Mouse (Mus musculus) heart, embryonic 14.5 days (tissue): ENCODE data around the gene Plscr1. TPM values are rescaled to one million over a fixed set of nuclear protein-coding genes. Genes with fewer than 3 reads are reported as not detected.
A peak's percentile ranks its signal among the peaks of the same experiment; 100 is the strongest.

Experiments
- ATAC-seq: fragments of 200-750 bp; cut with Nextera tagmentation; 2 replicates; pipeline ENCODE4 v1.8.0; 2017; ENCODE audit warnings: low read depth, moderate TSS enrichment; ENCODE audit not compliant: insufficient number of reproducible peaks, insufficient read depth, low FRiP score
- H3K27ac ChIP-seq, 2 experiments: fragments of 200-500 bp in 1 of 2; fragments of 300-500 bp in 1 of 2; sonication (generic) in 1 of 2; replicated peaks in 1 of 2; 2 replicates each; pipeline ENCODE4 v1.5.1; 2012 to 2014; ENCODE audit warnings: low read depth in 2 of 2, low read length in 2 of 2, control low read depth in 1 of 2, mild to moderate bottlenecking in 1 of 2, mixed read lengths in 1 of 2; ENCODE audit not compliant: control insufficient read depth in 1 of 2, insufficient read depth in 1 of 2
- H3K27me3 ChIP-seq: fragments of 300-500 bp; sonication (generic); 2 replicates; pipeline ENCODE4 v1.6.1; 2014; ENCODE audit warnings: mild to moderate bottlenecking, low read length, control low read depth; ENCODE audit not compliant: control insufficient read depth, insufficient read depth
- H3K36me3 ChIP-seq: fragments of 300-500 bp; sonication (generic); 2 replicates; pipeline ENCODE4 v1.6.1; 2014; ENCODE audit warnings: mild to moderate bottlenecking, control low read depth, low read length, mixed read lengths; ENCODE audit not compliant: control insufficient read depth, insufficient read depth
- H3K4me1 ChIP-seq, 2 experiments: fragments of 200-500 bp in 1 of 2; fragments of 300-500 bp in 1 of 2; sonication (generic) in 1 of 2; 2 replicates each; pipeline ENCODE4 v1.6.1; 2012 to 2014; ENCODE audit warnings: low read length in 2 of 2, control low read depth in 1 of 2, mixed read lengths in 1 of 2; ENCODE audit not compliant: control insufficient read depth in 2 of 2, insufficient read depth in 2 of 2
- H3K4me2 ChIP-seq: fragments of 300-500 bp; sonication (generic); 2 replicates; pipeline ENCODE4 v1.6.1; 2014; ENCODE audit warnings: mild to moderate bottlenecking, low read length
- H3K4me3 ChIP-seq, 2 experiments: fragments of 200-500 bp in 1 of 2; fragments of 300-500 bp in 1 of 2; sonication (generic) in 1 of 2; 2 replicates each; pipeline ENCODE4 v1.5.1; 2012 to 2014; ENCODE audit warnings: low read length in 2 of 2, mild to moderate bottlenecking in 2 of 2, control low read depth in 1 of 2, low read depth in 1 of 2, moderate library complexity in 1 of 2; ENCODE audit not compliant: control insufficient read depth in 1 of 2, insufficient read depth in 1 of 2
- H3K9ac ChIP-seq: fragments of 300-500 bp; sonication (generic); 2 replicates; pipeline ENCODE4 v1.6.1; 2014; ENCODE audit warnings: mild to moderate bottlenecking, low read length
- H3K9me3 ChIP-seq: fragments of 300-500 bp; sonication (generic); 2 replicates; pipeline ENCODE4 v1.6.1; 2016; ENCODE audit warnings: low read length, control low read depth; ENCODE audit not compliant: control insufficient read depth
- WGBS: fragments of 180-500 bp; shearing (Covaris S2); extraction: QIAGEN DNeasy Blood & Tissue Kit; methylation state at CpG from one replicate; pipeline ENCODE4 v1.1.7; 2014; 5-methylcytosine and 5-hydroxymethylcytosine counted together
- polyA plus RNA-seq: library from polyadenylated mRNA; unstranded; fragments of >200 nt; fragmentation: Nextera tagmentation; extraction: Ambion mirVana; gene quantifications from 2 replicates; pipeline ENCODE4 v1.2.1, GENCODE M21; 2014

The Plscr1 gene
- 29.7 and 29.9 TPM in 2 replicates for polyA plus RNA-seq

DNA sequence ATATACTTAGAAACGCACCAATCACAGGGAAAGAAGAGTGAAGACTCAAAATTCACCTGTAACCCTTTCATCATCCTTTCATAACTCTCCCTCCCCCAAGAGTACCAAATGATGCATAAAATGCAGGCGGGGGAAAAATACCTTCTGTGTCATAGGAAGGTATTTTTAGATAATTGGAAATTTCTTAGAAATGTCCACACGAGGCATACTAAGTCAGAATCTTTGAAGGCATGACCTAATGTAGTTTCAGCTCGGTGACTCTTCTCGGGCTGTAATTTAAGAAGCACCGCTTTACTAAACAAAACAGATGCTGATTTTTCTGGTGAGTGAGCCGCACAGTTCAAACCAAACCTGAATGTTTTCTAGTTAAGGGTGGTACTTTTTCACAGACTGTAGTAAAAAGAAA, at the start of gene Plscr1:
Gene Plscr1, plus strand, starts transcription at position 304 of the 406 bp plus-strand sequence.
- 44% methylated on average over 7 of the region's 7 CpGs for WGBS
- H3K4me1 ChIP-seq, result peaks cover 2 to 9% of the 10 kb centered on the region in 2 experiments
- no peaks in the 10 kb centered on the region for H3K36me3 ChIP-seq
- peak within 1 kb of the TSS; percentile 97 to 99 for H3K27ac ChIP-seq
- ATAC-seq, result no peak
- peak within 1 kb of the TSS; percentile 84 for H3K9ac ChIP-seq
- no peaks in the 10 kb centered on the region for H3K27me3 ChIP-seq
- no peaks in the 10 kb centered on the region for H3K9me3 ChIP-seq
- H3K4me2 ChIP-seq, result peak within 1 kb of the TSS; percentile 83
- H3K4me3 ChIP-seq, result peak within 1 kb of the TSS; percentile 69 to 91

DNA sequence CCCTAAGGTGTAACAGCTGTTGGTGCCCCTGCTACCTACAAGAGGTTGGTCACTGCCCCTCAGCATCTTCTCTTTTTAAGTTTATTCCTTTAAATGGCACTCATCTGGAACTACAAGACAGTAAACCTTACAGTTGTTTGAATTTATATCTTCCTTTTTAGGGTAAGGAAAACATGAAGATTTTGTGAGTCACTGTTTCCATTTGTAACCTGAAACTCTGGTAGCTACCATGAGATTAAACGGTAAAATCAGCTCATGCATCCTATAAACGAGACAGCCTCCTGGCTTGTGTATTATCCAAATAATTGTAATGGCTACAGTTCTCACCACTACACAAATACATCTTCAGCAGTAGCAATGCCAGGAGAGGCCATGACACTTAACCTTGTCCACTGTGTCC, 45.2 kb upstream of the Plscr1 start:
- Histone ChIP-seq H3K36me3 (no peaks in the 10 kb centered on the region), H3K9ac (no peak overlapping the region), H3K9me3 (no peaks in the 10 kb centered on the region), H3K4me1 (no peaks in the 10 kb centered on the region), H3K4me2 (no peak overlapping the region), H3K27ac (no peak overlapping the region), H3K27me3 (no peaks in the 10 kb centered on the region), H3K4me3 (no peak overlapping the region)
- no peak for ATAC-seq
- 54% methylated on average over 2 of the region's 2 CpGs for WGBS

GRCm38 (mm10) chr9:92207307-92207706, 42.2 kb upstream of the Plscr1 start:
- H3K9me3 ChIP-seq, result no peaks in the 10 kb centered on the region
- WGBS, result 48% methylated on average over 4 of the region's 4 CpGs
- no peaks in the 10 kb centered on the region for H3K27me3 ChIP-seq
- no peak overlapping the region for H3K4me2 ChIP-seq
- ATAC-seq, result no peak
- H3K27ac ChIP-seq, result no peak overlapping the region
- no peak overlapping the region; a peak in 1 of 4 replicates for H3K4me3 ChIP-seq
- H3K9ac ChIP-seq, result no peak overlapping the region
- H3K4me1 ChIP-seq, result no peaks in the 10 kb centered on the region
- H3K36me3 ChIP-seq, result no peaks in the 10 kb centered on the region

DNA sequence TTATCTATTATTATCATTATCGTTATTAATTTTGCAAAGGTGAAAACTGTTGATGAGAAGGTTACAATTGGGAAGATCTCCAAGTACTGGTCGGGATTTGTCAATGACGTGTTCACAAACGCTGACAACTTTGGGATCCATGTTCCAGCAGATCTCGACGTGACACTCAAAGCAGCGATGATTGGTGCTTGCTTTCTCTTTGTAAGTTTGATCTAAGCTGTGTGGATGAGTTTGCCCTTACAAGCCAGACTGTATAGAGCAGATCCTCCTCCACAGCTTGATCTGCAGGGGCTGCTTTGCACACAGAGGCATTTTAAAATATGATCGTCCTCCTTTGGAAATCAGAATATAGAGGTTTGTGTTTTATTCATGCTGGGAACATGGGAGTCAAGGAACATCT, 41.8 kb upstream of the Plscr1 start:
- Histone ChIP-seq H3K9ac (no peak overlapping the region), H3K4me2 (no peak overlapping the region), H3K36me3 (no peaks in the 10 kb centered on the region), H3K27me3 (no peaks in the 10 kb centered on the region), H3K27ac (no peak overlapping the region), H3K4me3 (no peak overlapping the region), H3K4me1 (no peaks in the 10 kb centered on the region), H3K9me3 (no peaks in the 10 kb centered on the region)
- no peak for ATAC-seq
- WGBS, result 68% methylated on average over 8 of the region's 8 CpGs

DNA sequence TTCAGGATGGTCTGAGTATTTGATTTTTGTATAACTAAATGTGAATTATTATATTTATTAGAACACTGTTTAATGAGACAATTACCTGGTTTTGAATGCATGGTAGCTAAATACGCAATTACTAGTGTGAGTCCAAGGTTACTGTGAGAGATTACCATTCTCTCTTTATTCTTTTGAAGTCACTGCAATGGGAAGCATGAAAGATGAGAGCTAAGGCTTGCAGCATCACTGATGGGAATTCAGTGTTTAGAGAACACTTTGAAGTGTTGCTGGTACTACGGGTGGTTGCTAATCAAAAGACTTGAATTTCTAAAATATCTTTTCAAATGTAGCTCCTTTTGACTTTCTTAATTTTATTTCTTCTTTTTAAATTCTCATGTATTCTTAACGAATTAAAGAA, 39.7 kb upstream of the Plscr1 start:
- no peak for ATAC-seq
- no peak overlapping the region for H3K9ac ChIP-seq
- H3K36me3 ChIP-seq, result no peaks in the 10 kb centered on the region

DNA sequence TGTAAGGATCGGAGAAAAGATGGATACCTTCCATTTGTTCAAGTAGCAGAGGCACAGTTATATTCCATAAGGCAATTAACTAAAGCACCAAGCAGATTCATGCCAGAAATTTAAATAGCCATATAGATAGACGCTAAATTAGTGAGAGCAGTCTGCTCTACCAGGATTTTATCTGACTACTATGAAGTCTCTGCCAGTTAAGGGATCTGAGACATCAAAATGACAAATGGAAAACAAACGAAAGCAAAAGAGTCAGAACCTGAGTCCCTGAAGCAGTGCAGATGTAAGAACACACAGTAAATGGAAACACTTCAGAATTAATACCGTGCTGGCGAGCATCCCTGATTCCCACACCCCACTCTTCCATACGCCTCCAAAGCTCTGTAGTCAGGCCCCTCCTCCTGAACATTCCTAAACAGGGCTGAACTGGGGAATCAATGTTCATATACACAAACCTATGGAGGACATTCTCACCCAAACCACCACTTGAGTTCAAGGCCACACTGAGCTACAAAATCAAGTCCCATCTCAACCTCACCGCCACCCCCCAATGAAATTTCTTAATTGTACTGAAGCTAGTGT, 39.1 kb upstream of the Plscr1 start:
- Histone ChIP-seq H3K27ac (no peak overlapping the region), H3K4me3 (no peak overlapping the region), H3K9ac (no peak overlapping the region), H3K9me3 (no peaks in the 10 kb centered on the region), H3K36me3 (no peaks in the 10 kb centered on the region), H3K27me3 (no peaks in the 10 kb centered on the region), H3K4me1 (no peaks in the 10 kb centered on the region), H3K4me2 (no peak overlapping the region)
- 66% methylated on average over 7 of the region's 7 CpGs for WGBS
- ATAC-seq, result no peak

More for the DNA sequence above, 39.7 kb upstream of the Plscr1 start:
- Histone ChIP-seq H3K4me2 (no peak overlapping the region), H3K4me3 (no peak overlapping the region), H3K9me3 (no peaks in the 10 kb centered on the region), H3K27ac (no peak overlapping the region), H3K27me3 (no peaks in the 10 kb centered on the region), H3K4me1 (no peaks in the 10 kb centered on the region)
- 77% methylated on average over 3 of the region's 3 CpGs for WGBS

DNA sequence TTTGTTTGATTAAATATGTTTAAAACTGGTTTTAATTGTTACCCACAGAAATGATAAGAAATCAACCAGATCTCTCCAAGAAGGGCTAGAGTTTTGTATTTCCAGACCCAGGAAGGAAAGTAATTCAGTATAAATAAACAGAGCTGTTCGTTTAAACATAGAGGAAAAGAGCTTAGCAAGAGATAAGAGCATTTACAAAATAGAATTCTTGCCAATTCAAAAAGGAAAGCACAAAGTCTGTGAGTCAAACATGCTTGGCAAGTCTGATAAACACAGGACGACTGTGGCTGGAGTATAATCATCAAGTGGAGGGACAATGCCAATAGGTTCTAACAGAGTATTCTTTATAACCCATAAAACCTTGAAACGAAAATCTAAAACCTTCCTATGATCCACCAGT, 38.5 kb upstream of the Plscr1 start:
- Histone ChIP-seq H3K9ac (no peak overlapping the region), H3K9me3 (no peaks in the 10 kb centered on the region), H3K4me3 (no peak overlapping the region), H3K36me3 (no peaks in the 10 kb centered on the region), H3K4me2 (no peak overlapping the region), H3K27ac (no peak overlapping the region), H3K4me1 (no peaks in the 10 kb centered on the region), H3K27me3 (no peaks in the 10 kb centered on the region)
- no peak for ATAC-seq
- 29% methylated on average over 3 of the region's 3 CpGs for WGBS

DNA sequence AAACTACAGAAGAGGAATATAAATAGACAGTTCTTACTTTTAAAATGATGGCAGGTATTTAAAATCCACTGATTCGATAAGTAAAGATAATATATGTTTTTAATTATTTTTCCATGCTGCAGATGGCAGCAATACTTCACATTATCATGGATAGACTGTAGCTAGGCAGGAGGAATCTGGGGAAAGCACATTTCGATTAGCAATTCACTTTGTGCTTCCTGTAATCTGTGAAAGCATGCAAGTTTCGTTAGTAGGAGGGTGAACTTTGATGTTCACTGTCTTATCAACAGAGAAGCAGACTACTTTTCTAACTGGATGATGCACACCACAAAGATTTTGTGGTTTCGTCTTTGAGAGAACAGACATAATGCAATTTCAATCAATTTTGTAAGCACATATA, 32.1 kb upstream of the Plscr1 start:
- H3K9me3 ChIP-seq, result no peaks in the 10 kb centered on the region
- no peaks in the 10 kb centered on the region for H3K4me1 ChIP-seq
- H3K36me3 ChIP-seq, result no peaks in the 10 kb centered on the region
- WGBS, result 53% methylated on average over 4 of the region's 4 CpGs
- no peak overlapping the region for H3K9ac ChIP-seq
- no peaks in the 10 kb centered on the region for H3K27me3 ChIP-seq
- H3K27ac ChIP-seq, result no peak overlapping the region
- no peak overlapping the region for H3K4me2 ChIP-seq
- H3K4me3 ChIP-seq, result no peak overlapping the region
- no peak for ATAC-seq
